Mouse (Mus musculus) CD4-positive, CD25-positive, alpha-beta regulatory T cell, adult 4 months (primary cell): Measurements from ENCODE around the gene Mcm8. TPM values are rescaled to one million over a fixed set of nuclear protein-coding genes. Genes with fewer than 3 reads are reported as not detected.
A peak's percentile ranks its signal among the peaks of the same experiment; 100 is the strongest.

Experiments used
- ATAC-seq: one replicate; pipeline ENCODE4 v1.8.0; 2017
- polyA plus RNA-seq, 2 experiments: library from polyadenylated mRNA; unstranded; fragments of 100-300 nt; shearing (Covaris generic); gene quantifications; one replicate each; pipeline ENCODE4 v1.2.1; 2017

The Mcm8 gene
- polyA plus RNA-seq, 2 experiments from 2014 or later = 1.6 to 2.4 TPM

- peak; percentile 92 for ATAC-seq
These were observed 57.9 kb downstream of the Mcm8 start for GRCm38 (mm10) chr2:132873657-132874326.

GRCm38 (mm10) chr2:132876991-132877390 lies 61.0 kb downstream of the Mcm8 start:
- ATAC-seq = no peak

GRCm38 (mm10) chr2:132879261-132880044 lies 63.5 kb downstream of the Mcm8 start:
- peak; percentile 32 for ATAC-seq

- ATAC-seq = no peak
These were observed 65.1 kb downstream of the Mcm8 start, which contains the start of gene Lrrn4 for GRCm38 (mm10) chr2:132880844-132881645. Lrrn4 (minus strand) TSS chr2:132880891.

- ATAC-seq = no peak
These were observed 68.5 kb downstream of the Mcm8 start for GRCm38 (mm10) chr2:132884303-132884967.

- ATAC-seq = no peak
These were observed 69.4 kb downstream of the Mcm8 start for GRCm38 (mm10) chr2:132885312-132885711.

Other genes starting within 250 kb of the Mcm8 start
- 10 to 100 TPM; 46.5 to 51.5 TPM for gene Gpcpd1, start 228.4 kb upstream of the Mcm8 start, polyA plus RNA-seq
- 10 to 100 TPM; 36.6 to 38.3 TPM for gene Shld1, start 129.2 kb upstream of the Mcm8 start, polyA plus RNA-seq
- gene Chgb, start 34.9 kb upstream of the Mcm8 start, polyA plus RNA-seq = under 1 TPM in 1 of 2 experiments, not detected in 1; 0.27 TPM
- gene Trmt6, start 86 bp upstream of the Mcm8 start, polyA plus RNA-seq = 10 to 100 TPM; 55.2 to 62.0 TPM
- gene Crls1, start 30.5 kb downstream of the Mcm8 start, polyA plus RNA-seq = 1 to 10 TPM; 3.4 to 5.4 TPM
- gene Lrrn4, start 64.8 kb downstream of the Mcm8 start, polyA plus RNA-seq = 1 to 10 TPM in 1 of 2 experiments, under 1 TPM in 1; 0.51 to 1.0 TPM
- gene Fermt1, start 129.8 kb downstream of the Mcm8 start, polyA plus RNA-seq = under 1 TPM in 1 of 2 experiments, not detected in 1; 0.22 TPM